Mouse (Mus musculus) cerebellum, adult 11 months (tissue): ENCODE results near the gene Mki67.

ENCODE experiments used
- DNase-seq: peaks from one replicate; pipeline ENCODE4 v3.0.0; 2022

Gene Mki67

GRCm38 (mm10) chr7:135715642-135716444 lies at the start of gene Mki67:
Gene Mki67, minus strand, starts transcription at chr7:135716361.
- DNase-seq, result no peak

- no peak for DNase-seq
These were observed 47.1 kb upstream of the Mki67 start for GRCm38 (mm10) chr7:135763311-135763710.

GRCm38 (mm10) chr7:135758754-135759510 lies 42.8 kb upstream of the Mki67 start:
- DNase-seq, result no peak

DNA sequence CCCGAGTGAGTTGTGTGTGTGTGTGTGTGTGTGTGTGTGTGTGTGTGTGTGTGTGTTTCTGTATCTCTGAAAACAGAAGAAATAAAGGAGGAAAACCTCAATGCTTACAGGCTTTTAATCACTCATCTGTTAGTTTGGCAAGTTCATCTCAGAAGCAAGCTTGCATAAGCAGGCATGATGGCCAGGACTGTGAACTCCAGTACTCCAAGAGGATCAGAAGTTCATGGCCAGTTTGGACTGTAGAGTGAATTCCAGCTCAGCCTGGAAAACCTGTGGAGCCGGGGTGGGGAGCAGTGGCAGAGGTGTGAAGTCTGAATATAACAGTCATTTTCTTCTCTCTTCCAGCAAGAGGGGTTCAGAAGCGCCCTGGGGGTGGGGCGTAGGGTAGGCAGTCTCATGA lies 42.0 kb upstream of the Mki67 start:
- DNase-seq, result no peak

DNA sequence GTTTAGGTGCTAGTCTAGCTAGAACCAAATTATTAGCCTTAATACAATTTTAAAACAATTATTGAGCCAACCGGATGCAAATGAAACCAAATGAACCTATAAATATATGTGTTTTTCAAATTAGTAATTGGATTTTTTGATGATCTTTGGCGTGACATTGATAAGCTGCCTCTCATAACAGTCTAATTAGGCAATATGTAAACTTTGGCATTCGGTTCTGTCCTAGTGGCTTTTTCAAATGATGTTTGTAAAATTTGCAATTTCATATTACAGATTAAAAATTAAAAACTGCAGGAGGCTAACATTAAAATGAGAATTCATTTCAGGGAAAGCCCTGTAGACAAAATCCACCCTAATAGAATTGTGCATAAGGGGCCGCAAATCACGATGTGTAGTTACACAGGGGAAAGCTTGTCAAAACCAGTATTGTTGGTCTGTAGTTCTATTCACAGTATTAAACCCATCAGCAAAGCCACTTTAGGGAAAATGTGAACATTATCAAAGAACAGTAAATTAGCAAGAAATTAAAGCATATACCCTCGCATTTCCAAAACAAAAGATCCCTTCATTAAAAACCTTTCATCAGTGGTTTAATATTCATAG lies 40.9 kb upstream of the Mki67 start:
- no peak for DNase-seq

GRCm38 (mm10) chr7:135748986-135749385 lies 32.8 kb upstream of the Mki67 start:
- no peak for DNase-seq

DNA sequence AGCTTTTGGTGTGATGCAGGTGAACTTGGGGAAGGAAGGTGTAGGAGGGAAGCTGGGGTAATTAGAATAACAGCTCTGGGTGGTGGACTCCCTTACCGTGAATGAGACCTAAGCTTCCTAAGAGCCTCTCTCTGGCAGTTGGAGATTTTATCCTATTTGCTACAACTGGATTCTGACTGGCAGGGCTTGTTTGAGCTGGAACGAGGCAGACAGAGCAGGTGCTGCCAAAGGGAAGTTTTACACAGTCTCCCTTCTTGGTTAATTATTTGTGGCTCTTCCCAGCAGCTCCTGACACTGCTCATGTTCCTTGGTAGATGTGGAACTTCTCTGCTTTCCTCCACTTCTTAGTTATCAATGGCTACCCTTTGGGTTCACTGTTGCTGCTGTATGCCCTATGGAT lies 30.9 kb upstream of the Mki67 start:
- DNase-seq, result no peak

- DNase-seq, result no peak
These were observed 30.4 kb upstream of the Mki67 start for GRCm38 (mm10) chr7:135746528-135746927.

DNA sequence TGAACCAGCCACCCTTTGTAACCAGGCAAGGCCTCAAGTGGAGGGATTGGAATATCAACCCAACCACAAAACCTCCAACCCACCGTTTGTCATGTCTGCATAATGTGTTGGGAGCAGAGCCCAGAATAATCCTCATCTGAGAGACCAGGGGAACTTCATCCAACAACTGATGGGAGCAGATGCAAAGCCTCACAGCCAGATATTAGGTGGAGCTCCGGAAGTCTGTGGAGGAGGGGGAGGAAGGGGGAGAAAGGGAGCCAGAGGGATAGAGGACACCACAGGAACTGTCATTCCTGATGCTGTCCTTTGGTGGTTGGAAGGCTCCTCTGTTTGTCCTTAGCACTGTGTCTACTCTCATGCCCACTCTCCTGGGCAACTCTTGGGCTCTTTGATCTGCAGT lies 28.9 kb upstream of the Mki67 start:
- no peak for DNase-seq

GRCm38 (mm10) chr7:135740453-135740852 lies 24.3 kb upstream of the Mki67 start:
- DNase-seq, result no peak

DNA sequence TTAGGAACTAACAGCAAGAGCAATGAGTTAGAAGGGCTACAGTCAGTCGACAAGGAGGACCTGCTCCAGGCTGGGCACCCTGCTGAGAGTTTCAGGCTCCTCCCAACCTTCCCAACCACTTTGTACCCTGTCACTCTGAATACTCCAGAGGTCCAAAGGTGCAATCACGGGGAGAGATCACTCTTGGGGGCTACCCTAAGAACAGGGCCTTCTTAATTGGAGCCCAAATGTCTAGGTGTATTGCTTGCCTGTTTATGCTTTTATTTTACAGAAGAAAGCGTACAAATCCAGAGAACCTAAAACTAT lies 20.4 kb upstream of the Mki67 start:
- no peak for DNase-seq

- peak; percentile 68 for DNase-seq
These were observed 19.8 kb upstream of the Mki67 start for GRCm38 (mm10) chr7:135735691-135736580.

DNA sequence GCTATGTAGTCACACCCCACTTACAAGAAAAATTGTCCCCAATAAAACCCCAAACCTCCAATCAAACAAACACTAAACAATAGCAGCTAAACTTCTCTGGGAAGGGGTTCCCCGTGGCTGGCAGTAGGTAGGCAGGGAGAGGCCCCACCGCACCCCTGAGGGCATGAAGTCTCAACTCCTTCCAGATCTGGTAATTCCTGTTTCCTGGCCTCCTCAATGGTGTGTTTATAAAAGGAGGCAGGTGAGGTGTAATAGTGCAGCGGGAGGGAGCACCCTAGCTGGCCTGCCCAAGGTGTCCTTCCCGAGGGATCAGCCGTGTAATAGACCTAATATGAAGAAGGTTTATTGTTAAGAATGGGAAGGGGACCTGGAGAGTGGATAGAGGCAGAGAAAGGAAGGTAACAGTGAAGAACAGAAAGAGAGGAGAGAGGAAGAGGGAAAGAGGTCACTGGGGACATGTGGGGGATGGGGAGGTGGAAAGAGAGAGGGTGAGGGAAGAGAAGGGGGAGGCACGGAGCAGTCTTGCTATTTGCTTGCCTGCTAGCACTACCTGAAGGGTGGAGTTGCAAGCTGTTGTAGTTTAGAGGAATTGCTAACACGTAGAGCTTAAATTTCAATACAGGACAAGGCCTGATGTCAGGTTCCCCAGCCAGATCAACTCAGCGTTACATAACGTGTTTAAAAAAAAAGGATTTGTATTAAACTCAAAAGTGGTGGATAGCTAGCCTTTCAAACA lies 18.9 kb upstream of the Mki67 start:
- DNase-seq, result no peak

DNA sequence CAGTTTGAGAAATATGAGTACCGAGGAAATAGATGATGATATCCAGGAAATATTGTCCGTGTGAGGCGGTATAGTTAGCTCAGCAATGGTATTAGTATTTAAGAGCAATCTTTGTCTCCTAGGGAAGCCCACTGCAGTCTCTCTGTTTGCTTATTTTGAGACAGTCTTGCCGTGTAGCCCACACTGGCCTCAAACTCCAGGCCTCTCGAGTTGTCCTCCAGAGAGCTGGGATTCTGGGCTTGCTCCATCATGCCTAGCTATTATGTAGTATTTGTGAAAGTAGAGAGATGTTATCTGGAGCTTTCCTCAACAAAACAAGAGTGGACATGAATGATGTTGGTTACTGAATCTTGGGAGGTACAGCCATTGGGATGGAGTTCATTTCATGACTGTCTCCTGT lies 18.2 kb upstream of the Mki67 start:
- no peak for DNase-seq

DNA sequence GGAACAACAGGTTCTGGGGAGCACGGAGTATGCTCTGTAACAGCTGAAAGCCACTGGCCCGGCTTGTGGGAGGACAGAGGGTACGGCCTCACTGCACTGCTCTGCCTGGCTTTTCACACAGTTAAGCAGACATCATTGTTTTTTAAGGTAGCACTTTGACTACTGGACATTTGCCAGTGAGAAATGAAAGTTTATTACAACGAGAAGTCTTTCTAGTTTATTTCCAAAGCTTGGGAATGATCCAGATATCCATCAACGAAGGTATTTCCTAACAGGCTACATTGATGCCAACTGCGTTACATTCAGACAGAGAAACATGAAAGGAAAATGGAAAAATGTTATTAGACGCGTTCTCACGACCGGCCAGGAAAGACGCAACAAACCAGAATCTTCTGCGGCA lies 11.9 kb upstream of the Mki67 start:
- DNase-seq, result no peak

DNA sequence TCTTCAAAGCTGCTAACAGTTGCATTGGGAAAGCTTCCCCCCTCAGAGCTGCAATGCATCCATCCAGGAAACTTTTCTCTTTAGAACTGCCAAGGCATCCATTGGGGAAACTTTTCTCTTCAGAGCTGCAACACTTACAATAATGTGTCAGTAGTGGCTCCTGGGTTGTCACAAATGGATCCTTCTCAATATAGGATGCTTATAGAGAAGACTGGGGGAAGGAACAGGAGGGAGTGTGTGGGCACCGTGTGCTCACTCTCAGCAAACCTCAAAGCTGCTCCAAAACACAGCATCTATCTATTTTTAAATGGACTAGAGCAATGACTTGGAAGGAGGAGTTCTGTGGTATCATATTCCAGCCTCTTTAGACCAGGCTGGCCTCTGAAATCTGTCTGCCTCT lies 10.5 kb upstream of the Mki67 start:
- no peak for DNase-seq

DNA sequence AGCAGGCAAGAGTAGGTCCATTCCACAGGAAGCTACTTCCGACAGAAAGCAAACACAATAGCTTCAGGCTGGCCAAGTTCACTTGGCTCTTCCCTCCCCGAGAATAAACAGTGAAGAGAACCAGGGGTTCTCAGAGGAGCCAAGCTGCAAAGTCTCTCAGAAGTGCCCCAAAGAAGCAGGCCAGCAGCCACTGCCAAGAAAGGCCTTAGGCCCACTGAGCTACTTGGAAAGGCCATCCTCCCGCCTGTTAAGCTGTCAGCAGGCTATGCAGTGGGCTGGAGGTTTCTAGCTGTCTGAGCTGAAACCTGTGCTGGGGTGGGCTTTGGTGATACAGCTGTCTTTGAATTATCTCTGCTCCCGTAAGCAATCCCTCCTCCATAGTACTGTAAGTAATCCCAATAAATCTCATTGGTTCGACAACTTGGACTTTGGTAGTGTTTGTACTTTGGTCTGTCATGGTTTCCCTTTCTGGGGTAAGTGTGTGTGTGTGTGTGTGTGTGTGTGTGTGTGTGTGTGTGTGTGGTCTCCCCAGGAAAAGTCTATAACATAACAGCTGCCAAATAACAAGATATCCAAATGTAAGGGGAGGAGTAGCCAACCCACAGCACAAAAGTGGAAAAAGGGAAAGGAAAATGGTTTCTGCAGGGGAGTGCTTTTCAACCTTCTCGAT lies 7.6 kb upstream of the Mki67 start:
- DNase-seq, result no peak

GRCm38 (mm10) chr7:135722011-135722838 lies 6.1 kb upstream of the Mki67 start:
- no peak for DNase-seq

DNA sequence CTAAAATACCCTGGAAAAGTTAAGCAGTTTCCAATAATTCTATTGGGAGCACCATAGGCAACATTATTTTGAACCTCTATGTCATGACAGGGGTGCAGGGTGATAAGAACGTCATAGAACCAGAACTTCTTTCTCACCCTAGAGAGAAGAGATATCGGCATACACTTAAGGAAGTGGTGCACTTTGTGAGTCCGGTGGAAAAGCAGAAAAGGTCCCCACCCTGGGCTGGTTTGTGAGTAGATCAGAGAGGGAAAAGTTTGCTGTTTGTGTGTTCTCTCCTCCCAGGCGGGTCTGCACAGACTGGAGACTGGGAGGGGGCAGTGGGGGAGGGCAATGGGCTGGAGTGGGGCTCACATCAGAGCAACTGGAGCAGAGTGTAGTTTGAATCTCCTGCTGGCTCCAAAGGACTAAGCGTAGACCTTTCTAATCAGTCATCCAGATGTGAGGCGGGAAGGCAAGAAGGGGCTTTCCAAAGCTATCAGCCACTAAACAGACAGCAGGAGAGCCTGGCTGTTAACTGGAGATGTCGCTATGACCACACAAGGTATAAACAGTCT lies 5.4 kb upstream of the Mki67 start:
- no peak for DNase-seq

- DNase-seq, result no peak
These were observed 902 bp upstream of the Mki67 start for GRCm38 (mm10) chr7:135716968-135717557.
